Mouse (Mus musculus): Measurements from ENCODE around the gene Crispld2. TPM values are rescaled to one million over a fixed set of nuclear protein-coding genes. Genes with fewer than 3 reads are reported as not detected.
A peak's percentile ranks its signal among the peaks of the same experiment; 100 is the strongest.

Gene Crispld2
- total RNA-seq, 4 experiments from 2014 or later: 7.4 to 14.4 (median 10.5) TPM

DNA sequence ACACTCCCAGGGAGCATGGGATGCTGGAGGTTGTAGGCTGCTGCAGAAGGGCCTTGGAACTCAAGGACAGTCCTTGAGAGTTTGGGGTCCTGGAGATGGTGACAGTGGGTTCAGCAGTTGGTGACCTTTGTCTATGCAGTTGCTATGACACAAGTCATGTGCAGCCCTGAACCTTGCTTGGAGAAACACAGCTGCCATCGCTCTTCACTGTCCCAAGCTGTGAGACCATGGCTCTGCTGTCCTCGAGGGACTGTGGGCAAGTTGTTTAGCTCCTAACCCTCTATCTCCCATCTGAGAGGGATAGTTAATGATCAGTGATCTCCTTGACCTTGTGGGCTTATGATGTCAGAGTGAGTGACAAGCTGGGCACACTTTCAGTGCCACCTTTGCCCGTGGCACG is 44.3 kb downstream of the Crispld2 start:
- DNase-seq: no peak

DNA sequence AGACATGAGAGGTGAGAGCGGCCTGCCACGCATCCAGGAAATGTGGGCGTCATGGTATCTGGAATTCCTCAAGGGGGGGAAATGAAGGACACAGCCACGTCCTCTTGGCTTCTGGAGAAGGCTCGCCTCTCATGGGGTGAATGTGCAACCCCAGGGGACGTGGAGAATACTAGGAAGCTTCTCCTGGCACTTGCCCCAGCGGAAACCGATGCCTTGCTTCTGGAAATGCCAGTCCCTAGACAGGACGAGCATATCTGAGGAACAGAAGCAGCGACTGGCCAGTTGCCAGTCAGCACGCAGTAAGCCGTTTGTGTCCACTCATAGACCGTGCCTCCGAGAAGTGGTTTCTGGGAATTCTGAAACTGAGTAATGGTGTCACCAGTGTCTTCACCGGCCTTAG is 45.0 kb downstream of the Crispld2 start:
- DNase-seq: no peak

DNA sequence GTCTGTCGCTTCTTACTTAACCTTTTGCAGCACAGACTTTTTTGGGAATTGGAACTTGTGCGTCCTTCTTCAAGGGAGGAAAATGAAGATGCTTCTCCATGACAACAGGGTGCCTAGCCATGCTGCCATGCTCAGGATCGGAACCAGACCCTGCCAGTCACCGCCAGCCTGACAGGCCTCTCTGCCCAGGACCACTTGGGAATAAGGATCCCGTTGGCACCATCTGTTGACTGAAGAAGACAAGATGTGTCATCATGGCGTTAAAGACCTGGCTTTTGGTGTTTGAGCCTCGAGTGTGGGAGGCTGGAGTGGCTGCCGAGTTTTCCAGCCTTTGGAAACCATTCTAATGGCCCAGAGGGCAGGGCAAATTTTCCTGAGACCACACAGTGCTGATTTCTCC is 45.4 kb downstream of the Crispld2 start:
- no peak for DNase-seq

DNA sequence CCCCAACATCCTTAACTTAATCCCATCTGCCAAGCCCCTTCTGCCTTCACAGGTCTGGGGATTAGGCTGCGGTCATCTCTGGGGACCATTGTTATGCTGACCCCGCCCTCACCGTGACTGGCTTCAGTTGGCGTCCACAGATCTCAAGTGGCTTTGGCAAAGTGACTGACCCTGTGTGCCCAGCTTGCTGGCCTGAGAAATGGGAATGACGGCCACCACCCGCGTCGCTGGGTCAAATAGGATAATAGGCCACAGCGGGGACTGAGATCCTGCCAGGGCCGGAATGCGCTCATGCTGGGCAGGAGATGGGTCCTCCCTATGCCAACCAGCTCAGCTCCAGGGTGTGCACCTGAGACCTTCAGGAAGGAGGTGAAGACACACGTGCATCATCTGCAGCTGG is 46.5 kb downstream of the Crispld2 start:
- DNase-seq: no peak

DNA sequence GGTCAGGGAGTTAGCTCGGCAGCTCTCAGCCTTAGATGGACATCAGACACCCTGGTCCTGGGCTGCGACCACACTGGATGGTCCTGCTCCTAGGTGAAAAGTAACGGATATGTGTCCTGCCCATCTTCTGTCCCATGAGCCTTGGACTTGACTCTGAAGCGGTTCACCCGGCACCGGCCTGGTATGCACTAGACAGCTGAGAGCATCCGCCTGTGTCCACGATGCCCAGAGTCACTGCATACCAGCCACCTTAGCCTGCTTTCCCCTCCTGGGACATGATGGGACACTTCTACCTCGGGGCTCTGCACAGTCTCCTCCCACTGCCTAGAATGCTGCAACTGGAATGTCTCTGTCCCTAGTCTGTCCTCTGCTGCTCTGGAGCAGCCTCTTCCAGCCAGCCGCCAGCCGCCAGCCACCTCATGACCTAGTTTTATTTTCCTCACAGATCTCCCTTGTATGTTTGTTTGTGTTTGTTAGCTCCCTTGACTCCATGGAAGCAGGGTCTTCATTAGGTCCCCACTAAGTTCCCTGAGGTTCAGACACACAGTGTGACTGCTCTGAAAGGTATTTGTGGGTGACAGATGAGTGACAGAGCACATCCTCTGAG is 47.2 kb downstream of the Crispld2 start:
- DNase-seq: no peak

DNA sequence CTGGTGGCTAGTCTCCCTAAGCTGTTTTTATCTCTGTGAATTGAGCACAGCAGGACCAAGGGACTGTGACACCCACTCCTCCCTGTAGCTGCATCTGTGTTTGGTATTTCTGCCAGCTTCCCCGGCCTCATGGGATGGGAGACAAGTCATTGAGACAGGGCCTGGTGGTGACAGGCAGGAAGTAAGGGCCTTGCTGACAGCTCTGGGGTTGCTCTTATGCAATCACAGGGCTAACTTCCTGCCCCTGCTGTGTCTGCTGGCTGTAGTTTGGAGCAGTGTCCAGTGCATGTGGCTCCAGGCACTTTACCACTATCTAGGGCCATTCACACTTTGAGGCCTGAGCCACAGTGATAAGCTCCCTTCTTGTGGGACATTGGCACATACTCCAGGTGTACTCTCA is 48.6 kb downstream of the Crispld2 start:
- DNase-seq: no peak

DNA sequence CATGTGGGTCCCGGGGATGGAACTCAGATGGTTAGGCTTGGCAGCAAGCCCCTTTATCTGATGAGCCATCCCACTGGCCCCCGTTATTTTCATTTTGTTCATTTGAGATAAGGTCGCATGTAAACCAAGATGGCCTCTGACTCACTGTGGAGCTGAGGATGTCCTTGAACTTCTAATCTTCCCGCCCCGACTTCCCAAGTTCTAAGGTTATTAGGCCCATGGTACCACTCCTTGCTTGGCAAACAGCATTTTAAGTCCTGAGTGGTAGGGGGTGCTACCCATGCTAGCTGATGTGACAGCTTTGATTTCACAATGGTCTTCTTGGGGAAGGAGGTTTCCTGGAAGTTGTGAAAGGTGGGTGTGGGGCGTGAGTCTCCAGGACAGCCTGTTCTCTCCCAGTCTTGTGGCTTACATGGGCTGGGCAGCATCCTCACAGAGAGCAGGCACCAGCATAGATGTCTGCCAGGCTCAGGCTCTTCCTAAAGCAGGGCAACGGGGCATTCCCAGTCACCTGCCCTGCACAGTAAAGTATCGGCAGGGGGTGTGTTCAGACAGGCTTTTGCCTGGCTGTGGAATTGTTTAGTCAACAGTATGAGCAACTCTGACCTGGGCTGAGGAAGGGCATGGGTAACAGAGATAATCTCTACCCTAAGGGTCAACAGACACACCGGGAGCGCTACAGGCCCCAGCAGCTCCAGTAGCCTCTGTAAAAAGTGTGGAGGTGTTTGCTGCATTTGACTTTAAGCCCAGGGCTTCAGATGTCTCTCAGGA is 50.5 kb downstream of the Crispld2 start:
- no peak for DNase-seq

DNA sequence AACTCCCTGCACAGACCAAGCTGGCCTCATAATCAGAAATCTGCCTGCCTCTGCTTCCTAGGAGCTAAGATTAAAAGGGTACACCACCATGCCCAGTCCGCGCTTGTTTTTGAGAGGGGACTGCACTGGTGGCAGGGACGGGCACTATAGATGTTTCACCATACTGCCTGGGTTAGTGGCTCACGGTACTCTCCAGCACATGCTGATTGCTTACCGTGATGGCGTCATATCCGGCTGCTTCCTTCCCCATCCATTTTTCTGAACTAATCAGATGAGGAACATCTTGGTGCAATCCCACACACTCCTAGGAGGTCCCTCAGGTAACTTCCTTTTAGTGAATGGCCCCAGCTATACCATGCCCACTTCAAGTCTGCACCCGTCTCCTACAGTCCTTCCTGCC is 52.7 kb downstream of the Crispld2 start:
- DNase-seq: no peak

DNA sequence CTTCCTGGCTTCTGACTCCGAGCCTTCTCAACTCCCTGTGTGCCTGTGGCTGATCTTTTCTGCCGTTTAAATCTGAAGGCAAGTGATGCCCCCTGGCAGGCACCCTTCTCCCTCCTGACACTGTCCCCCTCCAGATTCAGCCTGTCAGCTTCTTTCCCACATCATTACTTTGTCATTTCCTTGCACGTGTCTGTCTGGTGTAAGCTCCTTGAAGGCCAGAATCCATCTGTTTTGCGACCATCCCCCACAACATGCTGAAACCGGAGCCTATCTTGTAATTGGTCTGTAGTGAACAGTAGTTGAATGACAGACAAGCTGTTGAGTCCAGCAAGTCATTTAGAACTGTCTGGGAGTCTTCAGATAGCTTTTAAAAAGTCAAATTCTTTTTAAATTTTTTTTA is 53.2 kb downstream of the Crispld2 start:
- DNase-seq: no peak

DNA sequence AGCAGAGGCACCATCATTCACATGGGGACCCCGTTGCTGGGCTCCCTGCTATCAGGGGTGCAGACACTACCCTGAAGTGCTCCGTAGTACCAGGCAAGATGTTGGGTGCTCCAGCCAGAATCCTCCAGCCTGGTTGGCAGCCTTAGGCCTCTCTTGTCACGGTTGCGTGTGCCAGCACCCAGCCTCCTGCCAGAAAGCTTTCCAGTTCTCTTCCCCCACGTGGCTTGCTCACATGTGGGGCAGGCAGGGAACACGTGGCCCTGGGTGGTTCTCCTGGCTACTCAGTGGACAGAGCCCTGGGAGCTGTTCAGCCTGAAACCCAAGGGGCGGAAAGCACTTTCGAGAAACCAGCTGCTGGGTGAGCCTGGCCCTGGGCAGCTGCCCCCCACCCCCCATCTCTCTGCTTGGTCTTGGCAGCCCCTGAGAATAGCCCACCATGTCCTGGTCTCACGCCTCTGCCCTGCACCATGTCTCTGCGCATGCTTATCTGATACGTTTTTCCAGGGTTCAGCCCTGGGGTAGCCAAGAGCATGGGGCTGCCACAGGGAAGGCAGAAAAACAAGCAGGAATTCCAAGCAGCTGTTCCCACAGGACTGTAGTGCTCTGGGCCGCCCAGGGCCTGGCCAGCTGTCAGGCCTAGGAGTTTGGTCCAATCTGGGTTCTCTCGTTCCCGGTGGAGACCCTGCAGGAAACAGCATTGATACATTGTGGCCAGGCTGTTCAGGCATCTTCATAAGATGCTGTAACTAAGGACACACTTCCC is 54.2 kb downstream of the Crispld2 start:
- DNase-seq: peak; percentile 86

DNA sequence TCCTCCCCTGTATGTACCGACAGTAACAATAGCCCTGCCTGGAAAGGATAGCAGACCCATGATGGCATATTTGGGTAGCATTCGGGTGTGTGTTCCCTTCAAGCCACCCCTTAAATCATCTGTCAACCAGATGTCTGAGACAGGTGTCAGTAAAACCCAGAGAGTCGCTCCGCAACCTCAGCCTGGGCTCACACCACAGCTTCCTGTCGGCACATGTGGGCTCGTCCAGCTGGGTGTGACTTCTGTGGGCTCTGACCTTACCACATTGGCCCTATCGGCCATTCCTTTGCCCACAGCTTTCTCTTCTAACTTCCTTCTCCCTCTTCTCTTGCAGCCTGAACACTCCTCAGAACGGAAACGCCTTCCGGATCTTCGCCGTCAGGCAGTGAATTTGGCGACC is 57.7 kb downstream of the Crispld2 start:
- no peak for DNase-seq

DNA sequence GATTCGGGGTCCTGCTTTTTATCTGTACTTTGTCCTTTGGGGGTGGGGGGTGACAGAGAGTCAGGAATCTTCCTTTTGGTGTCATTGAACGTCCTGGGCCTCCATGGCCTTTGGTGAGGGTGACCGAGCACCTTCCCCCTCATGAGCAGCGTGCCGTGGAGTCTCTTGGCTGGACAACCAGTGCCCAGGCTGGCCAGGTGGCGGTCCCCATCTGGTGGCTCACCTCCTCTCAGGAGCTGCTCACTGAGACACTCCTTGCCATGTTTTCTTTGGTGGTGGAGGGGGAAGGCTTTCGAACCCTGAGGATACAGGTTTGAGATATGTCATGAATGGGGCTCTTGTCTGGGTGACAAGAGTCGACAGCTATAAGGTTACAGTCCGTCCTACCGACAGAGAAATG is 58.1 kb downstream of the Crispld2 start:
- no peak for DNase-seq

DNA sequence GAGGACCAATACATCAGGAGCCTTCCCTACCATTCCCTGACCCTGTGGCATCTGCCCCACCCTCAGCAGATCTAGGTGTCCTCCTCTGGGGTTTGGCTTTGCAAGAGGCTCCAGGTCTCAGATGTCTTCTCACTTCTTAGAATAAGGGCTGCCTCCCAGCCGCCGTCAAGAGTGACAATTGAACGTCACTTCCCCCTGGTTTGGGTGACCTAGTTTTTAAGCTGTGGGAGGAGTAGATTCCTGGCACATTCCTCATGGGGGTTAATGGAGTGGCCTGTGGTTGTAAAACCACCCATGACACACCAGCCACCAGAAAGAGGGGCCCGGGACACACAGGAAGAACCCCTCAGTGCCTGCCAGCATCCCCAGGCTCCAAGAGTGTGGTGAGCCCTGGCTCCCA is 58.8 kb downstream of the Crispld2 start:
- DNase-seq: no peak

DNA sequence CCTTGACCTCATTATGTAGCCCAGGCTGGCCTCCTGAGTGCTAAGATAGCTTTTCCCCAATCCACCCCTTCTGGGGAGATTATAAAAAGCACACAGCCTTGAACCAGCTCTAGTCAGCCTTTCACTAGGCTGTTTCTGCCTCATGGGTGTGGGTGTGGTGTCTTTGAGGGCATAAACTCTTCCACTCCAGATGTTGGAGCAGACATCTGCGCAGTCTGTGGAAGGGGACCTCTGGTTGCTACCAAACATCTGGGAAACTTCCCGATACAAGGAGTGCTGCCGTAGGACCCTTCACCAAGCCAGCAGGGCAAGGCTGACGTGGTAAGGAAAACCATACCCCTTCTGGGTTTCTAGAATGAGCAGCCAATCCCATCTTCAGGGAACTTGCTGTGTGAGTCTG is 59.7 kb downstream of the Crispld2 start:
- DNase-seq: no peak

DNA sequence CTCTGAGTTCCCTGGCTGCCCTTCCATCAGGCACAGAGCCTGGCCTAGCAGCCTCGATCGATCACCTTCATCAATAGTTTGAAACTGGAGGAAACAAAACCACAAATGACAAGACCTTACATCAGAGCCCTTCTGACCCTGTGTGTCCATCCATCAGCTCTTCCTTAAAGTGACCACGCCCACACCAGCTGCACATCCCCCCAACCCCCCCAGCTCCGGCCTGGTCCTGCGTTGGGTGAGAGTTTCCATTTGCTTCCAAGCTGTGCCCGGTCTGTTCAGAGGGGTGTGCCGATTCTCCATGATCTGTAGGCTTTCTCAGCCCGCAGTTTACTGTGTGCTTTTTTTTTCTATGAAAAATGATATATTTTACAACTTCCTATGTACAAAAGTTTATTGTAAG is 60.1 kb downstream of the Crispld2 start:
- DNase-seq: no peak

DNA sequence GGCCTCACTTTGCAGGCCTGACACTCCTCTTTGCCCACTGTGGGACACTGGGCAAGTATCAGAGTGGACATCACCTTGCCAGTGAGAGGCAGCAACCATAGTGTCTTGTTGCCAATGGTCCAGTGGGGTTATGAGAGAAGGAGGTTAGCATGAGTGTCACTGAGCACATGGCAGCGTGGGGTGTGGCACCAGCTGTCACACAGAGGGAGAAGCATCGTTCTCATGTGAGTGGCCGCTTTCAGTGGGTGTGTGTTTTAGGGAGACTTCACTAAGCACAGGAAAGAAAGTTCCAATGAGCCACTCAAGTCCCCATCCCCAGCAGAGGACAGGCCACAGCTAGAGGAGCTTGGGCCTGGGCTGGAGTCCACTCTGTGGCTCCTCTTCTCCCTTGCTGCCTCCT is 62.6 kb downstream of the Crispld2 start:
- no peak for DNase-seq

DNA sequence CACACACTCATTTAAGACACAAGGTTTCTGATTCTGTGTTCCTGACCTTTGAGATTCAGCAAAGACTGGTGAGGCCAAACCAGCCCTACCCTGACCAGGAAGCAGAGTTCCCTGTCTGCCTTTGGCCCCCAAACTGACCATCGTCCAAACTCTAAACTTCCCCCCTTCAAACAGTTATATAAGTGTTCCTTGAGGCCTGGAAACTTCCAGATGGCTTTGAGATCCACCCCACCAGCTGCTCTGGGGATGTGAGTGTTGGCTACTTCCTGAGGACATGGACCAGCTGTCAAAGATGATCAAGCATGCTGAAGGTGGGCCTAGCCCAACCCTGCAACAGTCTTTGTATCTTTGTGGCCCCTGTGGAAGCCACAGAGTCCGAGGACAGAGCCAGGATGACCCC is 64.8 kb downstream of the Crispld2 start:
- DNase-seq: no peak

DNA sequence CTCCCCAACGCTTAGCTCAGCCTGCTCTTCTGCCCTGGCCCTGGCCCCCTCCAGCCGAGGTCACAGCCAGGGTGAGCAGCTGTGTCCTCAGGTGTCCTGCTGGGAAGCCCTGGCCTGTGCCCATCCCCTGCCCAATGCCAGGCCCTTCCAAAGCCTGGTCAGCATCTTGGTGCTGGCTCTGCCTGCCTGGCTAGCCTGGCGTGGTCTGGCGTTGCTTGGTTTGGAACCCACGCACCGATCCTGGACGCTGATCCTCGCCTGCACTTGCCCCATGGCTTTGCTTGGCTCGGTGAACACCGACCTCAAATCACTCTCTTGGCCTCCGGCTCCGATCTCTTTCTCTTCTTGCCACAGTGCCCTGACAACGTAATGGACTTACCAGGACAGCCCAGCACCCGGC is 70.5 kb downstream of the Crispld2 start:
- no peak for DNase-seq

DNA sequence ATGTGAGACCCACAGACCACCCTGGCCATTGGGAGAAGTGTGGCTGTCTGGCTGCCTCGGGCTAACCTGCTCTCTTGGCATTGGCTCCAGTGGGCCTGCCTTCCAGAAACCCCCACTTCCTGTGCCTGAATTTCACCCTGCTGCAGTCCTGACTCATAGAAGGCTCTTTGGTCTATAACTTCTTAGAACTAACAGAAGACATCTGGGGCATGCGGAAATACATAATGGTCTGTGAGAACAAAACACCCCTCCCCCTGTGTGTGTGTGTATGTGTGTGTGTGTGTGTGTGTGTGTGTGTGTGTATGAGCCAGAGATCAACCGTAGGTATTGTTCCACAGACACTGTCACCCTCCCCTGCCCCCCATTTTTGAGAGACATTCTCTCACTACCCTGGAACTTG is 71.1 kb downstream of the Crispld2 start:
- DNase-seq: no peak

DNA sequence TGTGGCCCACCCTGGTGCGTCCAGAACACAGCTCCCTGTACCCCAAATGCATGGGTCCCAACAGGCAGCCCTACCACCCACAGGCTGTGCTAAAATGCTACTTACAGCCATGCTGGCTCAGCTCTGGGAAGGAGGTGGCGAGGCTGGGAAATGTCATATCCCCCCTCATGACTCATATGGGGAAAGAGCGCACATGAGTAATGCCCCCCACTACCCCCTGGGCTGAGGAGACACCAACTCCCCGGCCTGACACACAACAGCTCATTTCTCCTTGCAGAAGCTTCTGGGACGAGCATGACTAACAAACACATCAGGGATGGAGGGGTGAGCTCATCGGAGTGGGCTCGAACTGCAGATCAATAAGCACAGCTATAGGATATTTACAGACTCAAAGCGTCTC is 73.4 kb downstream of the Crispld2 start:
- DNase-seq: no peak

DNA sequence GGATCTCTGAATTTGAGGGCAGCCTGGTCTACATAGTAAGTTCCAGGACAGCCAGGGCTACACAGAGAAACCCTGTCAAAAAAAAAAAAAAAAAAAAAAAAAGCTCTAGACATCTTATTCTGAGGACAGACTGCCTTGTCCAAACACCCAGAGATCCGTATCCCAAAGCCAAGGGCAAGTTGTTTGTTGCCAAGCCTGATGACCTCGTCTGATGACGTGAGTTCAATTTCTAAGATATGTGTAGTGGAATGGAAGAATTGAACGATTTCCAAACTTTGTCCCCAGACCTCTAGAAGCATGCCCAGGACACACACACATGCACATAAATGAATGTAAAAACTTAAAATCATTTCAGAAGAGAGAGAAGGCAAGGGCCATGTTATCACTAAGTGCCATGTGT is 74.0 kb downstream of the Crispld2 start:
- DNase-seq: no peak

DNA sequence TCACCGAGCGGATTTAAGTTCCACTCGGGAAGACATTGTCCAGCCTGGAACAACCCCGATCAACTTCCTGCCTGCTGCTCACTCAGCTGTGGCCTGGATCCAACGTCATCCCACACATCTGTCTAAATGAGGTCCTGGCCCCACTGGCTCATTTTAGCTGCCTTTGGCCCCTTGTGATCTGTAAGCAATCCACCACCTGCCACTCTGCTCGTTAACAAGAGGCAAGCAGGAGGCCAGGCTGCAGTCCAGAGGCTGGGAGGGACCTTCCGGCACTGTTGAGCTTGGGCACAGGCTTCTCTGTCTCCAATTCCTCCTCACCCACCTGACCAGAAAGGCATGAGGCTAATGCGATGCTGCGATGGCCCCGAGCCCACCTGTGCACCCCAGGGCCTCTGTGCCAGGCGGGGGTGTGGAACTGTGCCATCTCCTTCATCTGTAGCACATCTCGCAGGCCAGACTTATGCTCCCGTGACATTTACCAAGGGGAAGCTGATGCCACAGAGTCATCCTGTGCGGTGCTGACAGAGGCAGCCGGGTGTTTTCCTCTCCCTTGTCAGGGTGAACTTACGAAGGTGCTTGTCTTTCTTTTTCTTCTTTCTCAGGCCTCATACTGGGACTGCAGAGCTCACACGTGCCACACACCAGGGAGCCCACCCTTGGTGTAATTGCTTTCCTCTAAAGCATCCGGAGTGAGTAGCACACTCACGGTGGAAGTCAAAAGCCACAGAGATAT is 75.9 kb downstream of the Crispld2 start:
- peak; percentile 28 for DNase-seq

DNA sequence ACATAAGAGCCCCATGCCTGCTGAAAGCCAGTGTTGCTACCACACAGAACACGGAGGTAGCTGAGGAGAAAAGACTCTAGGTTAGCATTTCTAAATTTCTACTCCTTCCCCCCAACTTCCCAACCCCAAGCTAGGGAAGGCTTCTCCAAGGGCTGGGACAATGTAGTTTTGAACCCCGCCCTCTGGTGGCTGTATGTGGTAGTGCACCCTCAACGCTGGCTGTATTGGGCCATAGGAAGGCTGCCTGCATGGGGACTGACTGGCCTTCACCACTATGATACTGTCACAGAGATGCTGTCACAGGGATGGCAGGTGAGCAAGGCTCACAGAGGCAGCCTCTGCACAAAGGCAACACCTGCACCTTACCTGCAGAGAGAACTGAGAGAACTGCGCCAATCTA is 79.4 kb downstream of the Crispld2 start:
- peak; percentile 72 for DNase-seq

Measured in adrenal gland, adult 8-10 months (tissue).